Mouse (Mus musculus) stomach, embryonic 15.5 days (tissue): ENCODE data around the gene Antxr1. TPM values are rescaled to one million over a fixed set of nuclear protein-coding genes. Genes with fewer than 3 reads are reported as not detected.
"Not testable (repeated sequence)": the region's sequence is repeated elsewhere in the genome, so short reads cannot be mapped to it uniquely, and the experiment has no call there.

Experiments
- ATAC-seq: fragments of 200-750 bp; cut with Nextera tagmentation; 2 replicates; pipeline ENCODE4 v1.8.0; 2017; ENCODE audit warnings: low read depth, moderate number of reproducible peaks, moderate TSS enrichment; ENCODE audit not compliant: insufficient read depth, low FRiP score
- H3K27ac ChIP-seq: fragments of 300-500 bp; sonication (generic); 2 replicates; pipeline ENCODE4 v1.5.1; 2015; ENCODE audit warnings: mild to moderate bottlenecking, inconsistent platforms
- H3K27me3 ChIP-seq: fragments of 300-500 bp; sonication (generic); replicated peaks from 2 replicates; pipeline ENCODE4 v1.6.1; 2015; ENCODE audit warnings: inconsistent platforms
- H3K36me3 ChIP-seq: fragments of 300-500 bp; sonication (generic); 2 replicates; pipeline ENCODE4 v1.6.1; 2015; ENCODE audit warnings: inconsistent platforms
- H3K4me1 ChIP-seq: fragments of 300-500 bp; sonication (generic); 2 replicates; pipeline ENCODE4 v1.6.1; 2015; ENCODE audit warnings: inconsistent platforms
- H3K4me2 ChIP-seq: fragments of 300-500 bp; sonication (generic); 2 replicates; pipeline ENCODE4 v1.6.1; 2015; ENCODE audit warnings: mild to moderate bottlenecking, inconsistent platforms
- H3K4me3 ChIP-seq: fragments of 300-500 bp; sonication (generic); replicated peaks from 2 replicates; pipeline ENCODE4 v1.5.1; 2015; ENCODE audit warnings: inconsistent platforms
- H3K9ac ChIP-seq: fragments of 300-500 bp; sonication (generic); 2 replicates; pipeline ENCODE4 v1.6.1; 2015; ENCODE audit warnings: inconsistent platforms
- H3K9me3 ChIP-seq: fragments of 300-500 bp; sonication (generic); 2 replicates; pipeline ENCODE4 v1.6.1; 2016; ENCODE audit warnings: inconsistent platforms
- WGBS: fragments of 180-500 bp; shearing (Covaris S2); methylation state at CpG from one replicate; pipeline ENCODE4 v1.1.7; 2015; 5-methylcytosine and 5-hydroxymethylcytosine counted together
- polyA plus RNA-seq: library from polyadenylated mRNA; unstranded; fragments of >200 nt; fragmentation: Nextera tagmentation; extraction: Ambion mirVana; gene quantifications from 2 replicates; pipeline ENCODE4 v1.2.1, GENCODE M21; 2015

The Antxr1 gene
- polyA plus RNA-seq, 1 experiment from 2014 or later: 8.0 TPM

DNA sequence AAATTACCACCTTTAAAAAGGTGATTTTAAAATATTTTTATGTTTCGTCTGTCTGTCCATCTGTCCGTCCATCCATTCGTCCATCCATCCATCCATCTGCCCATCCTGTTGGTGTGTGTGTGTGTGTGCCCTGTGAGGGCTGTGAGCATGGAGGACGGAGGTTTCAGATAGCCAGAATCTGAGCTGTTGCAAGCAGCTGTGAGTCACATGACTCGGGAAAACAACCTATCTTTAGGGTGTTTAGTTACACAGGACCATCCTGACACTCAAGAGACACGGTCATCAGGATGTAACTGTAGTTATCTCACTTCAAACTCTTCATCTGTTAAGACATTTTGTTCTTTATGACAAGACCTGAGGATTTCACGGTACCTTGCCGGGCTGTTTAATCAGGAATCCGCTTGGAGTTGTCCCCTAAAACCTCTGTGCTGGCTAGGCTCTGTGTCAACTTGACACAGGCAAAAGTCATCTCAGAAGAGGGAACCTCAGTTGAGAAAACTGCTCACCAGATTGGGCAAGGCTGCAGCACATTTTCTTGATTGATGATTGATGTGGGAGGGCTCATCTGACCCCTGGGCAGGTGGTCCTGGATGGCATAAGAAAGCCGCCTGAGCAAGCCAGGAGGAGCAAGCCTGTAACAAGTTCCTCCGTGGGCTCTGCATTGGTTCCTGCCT, 231.4 kb downstream of the Antxr1 start, which contains the start of gene D6Ertd527e:
D6Ertd527e (plus strand) TSS at position 624 of the 674 bp plus-strand sequence.
- ATAC-seq: no peak
- Histone ChIP-seq H3K4me1 (peaks cover 26% of the 10 kb centered on the region), H3K4me3 (no peak within 1 kb of the TSS), H3K36me3 (no peaks in the 10 kb centered on the region), H3K27ac (no peak within 1 kb of the TSS), H3K9me3 (no peaks in the 10 kb centered on the region), H3K9ac (no peak within 1 kb of the TSS), H3K4me2 (no peak within 1 kb of the TSS), H3K27me3 (no peaks in the 10 kb centered on the region)
- WGBS: 81% methylated on average over 11 of the region's 11 CpGs

GRCm38 (mm10) chr6:87103314-87103713, 232.3 kb downstream of the Antxr1 start:
- Histone ChIP-seq H3K4me1 (peaks cover 30% of the 10 kb centered on the region), H3K9me3 (no peaks in the 10 kb centered on the region), H3K4me3 (no peak overlapping the region), H3K9ac (no peak overlapping the region), H3K4me2 (no peak overlapping the region), H3K27me3 (no peaks in the 10 kb centered on the region), H3K36me3 (no peaks in the 10 kb centered on the region), H3K27ac (no peak overlapping the region)
- ATAC-seq: no peak
- WGBS: 84% methylated on average over 1 of the region's 1 CpGs

GRCm38 (mm10) chr6:87102421-87102911, 233.2 kb downstream of the Antxr1 start:
- Histone ChIP-seq H3K27me3 (no peaks in the 10 kb centered on the region), H3K4me3 (no peak overlapping the region), H3K27ac (0 out of 2 replicates have a peak overlapping the region, but pooled peaks have one; percentile 1), H3K36me3 (no peaks in the 10 kb centered on the region), H3K9ac (no peak overlapping the region), H3K4me2 (no peak overlapping the region), H3K9me3 (no peaks in the 10 kb centered on the region), H3K4me1 (peaks cover 30% of the 10 kb centered on the region)
- WGBS: 29% methylated on average over 7 of the region's 7 CpGs
- peak; percentile 51; the same call in 1 of the 2 replicates for ATAC-seq

- Histone ChIP-seq H3K4me1 (peaks cover 30% of the 10 kb centered on the region), H3K9ac (no peak overlapping the region), H3K27me3 (no peaks in the 10 kb centered on the region), H3K9me3 (no peaks in the 10 kb centered on the region), H3K27ac (0 out of 2 replicates have a peak overlapping the region, but pooled peaks have one; percentile 1), H3K4me3 (no peak overlapping the region), H3K36me3 (no peaks in the 10 kb centered on the region), H3K4me2 (no peak overlapping the region)
- WGBS: 21% methylated on average over 4 of the region's 4 CpGs
- ATAC-seq: no peak
Measured at GRCm38 (mm10) chr6:87101955-87102353, 233.7 kb downstream of the Antxr1 start.

DNA sequence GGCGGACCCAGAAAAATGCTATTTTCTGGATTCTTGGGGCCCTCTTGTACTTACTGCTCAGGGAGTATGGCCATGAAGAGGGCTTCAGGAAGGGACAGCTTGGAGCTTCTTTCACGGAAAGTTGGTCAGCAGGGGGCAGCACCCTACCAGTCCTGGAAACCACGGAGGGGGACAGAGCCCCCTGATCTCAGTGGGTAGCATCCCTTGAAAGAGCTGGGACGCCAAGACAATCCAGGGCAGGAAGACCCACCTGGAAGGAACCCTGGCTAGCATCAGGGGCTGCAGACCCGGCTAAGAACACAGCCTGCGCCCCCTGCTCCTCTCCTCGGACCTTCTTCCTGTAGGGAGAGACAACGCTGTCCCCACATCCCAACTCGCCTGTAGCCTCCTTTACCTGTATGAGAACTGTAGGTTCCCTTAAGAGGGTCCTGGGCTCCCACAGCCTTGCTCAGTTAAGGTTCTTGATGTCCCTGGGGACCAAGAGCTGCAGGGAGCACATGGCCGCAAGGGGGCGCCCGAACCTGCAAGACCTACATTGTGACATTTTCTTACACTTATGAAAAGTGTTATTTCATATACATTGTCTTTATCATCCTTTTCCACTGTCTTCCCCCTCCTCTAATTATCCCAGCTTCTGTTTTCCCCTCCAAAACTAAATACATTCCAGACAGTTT, 234.2 kb downstream of the Antxr1 start:
- peak overlapping the region; percentile 29 for H3K4me3 ChIP-seq
- peak overlapping the region; percentile 72 for H3K4me2 ChIP-seq
- 16% methylated on average over 12 of the region's 12 CpGs for WGBS
- peak; percentile 56 for ATAC-seq
- H3K9me3 ChIP-seq: no peaks in the 10 kb centered on the region
- no peaks in the 10 kb centered on the region for H3K27me3 ChIP-seq
- H3K4me1 ChIP-seq: peaks cover 30% of the 10 kb centered on the region
- H3K9ac ChIP-seq: no peak overlapping the region; the same call in 1 of the 2 replicates
- no peak overlapping the region for H3K27ac ChIP-seq
- no peaks in the 10 kb centered on the region for H3K36me3 ChIP-seq

- H3K4me2 ChIP-seq: no peak overlapping the region
- ATAC-seq: no peak
- H3K36me3 ChIP-seq: no peaks in the 10 kb centered on the region
- no peaks in the 10 kb centered on the region for H3K27me3 ChIP-seq
- H3K4me3 ChIP-seq: no peak overlapping the region
- H3K9me3 ChIP-seq: no peaks in the 10 kb centered on the region
- H3K9ac ChIP-seq: no peak overlapping the region
- WGBS: 75% methylated on average over 9 of the region's 9 CpGs
- peaks cover 30% of the 10 kb centered on the region for H3K4me1 ChIP-seq
- H3K27ac ChIP-seq: peak overlapping the region; percentile 72; the same call in 1 of the 2 replicates
Measured at GRCm38 (mm10) chr6:87100297-87101020, 235.2 kb downstream of the Antxr1 start.

GRCm38 (mm10) chr6:87099671-87100296, 235.8 kb downstream of the Antxr1 start:
- no peak overlapping the region for H3K4me3 ChIP-seq
- H3K9ac ChIP-seq: no peak overlapping the region
- WGBS: 39% methylated on average over 7 of the region's 7 CpGs
- no peak overlapping the region for H3K4me2 ChIP-seq
- no peaks in the 10 kb centered on the region for H3K27me3 ChIP-seq
- peaks cover 30% of the 10 kb centered on the region for H3K4me1 ChIP-seq
- no peaks in the 10 kb centered on the region for H3K36me3 ChIP-seq
- ATAC-seq: no peak
- no peaks in the 10 kb centered on the region for H3K9me3 ChIP-seq
- peak overlapping the region; percentile 72 for H3K27ac ChIP-seq

GRCm38 (mm10) chr6:87099261-87099660, 236.4 kb downstream of the Antxr1 start:
- H3K27me3 ChIP-seq: no peaks in the 10 kb centered on the region
- no peak overlapping the region for H3K9ac ChIP-seq
- no peak overlapping the region for H3K4me2 ChIP-seq
- H3K9me3 ChIP-seq: no peaks in the 10 kb centered on the region
- H3K36me3 ChIP-seq: no peaks in the 10 kb centered on the region
- 20% methylated on average over 3 of the region's 3 CpGs for WGBS
- no peak for ATAC-seq
- no peak overlapping the region for H3K4me3 ChIP-seq
- H3K4me1 ChIP-seq: peaks cover 30% of the 10 kb centered on the region
- H3K27ac ChIP-seq: peak overlapping the region; percentile 72; the same call in 1 of the 2 replicates

DNA sequence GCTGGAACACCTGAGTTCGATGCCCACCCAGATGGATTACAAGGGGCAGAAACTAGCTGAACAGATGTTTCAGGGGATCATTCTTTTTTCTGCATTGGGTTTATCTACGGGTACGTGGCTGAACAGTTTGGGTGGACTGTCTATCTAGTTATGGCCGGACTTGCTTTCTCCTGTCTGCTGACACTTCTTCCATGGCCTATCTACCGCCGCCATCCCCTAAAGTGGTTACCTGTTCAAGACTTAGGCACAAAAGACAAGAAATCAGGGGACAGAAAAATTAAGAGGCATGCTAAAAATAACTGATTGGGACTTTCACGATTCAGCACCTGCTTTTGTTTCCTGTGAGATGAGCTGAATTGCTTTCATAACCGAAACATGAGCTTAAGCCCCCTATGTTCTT, 242.0 kb downstream of the Antxr1 start:
- not testable (repeated sequence) for ATAC-seq, H3K9me3 ChIP-seq, H3K36me3 ChIP-seq, H3K27me3 ChIP-seq, H3K4me1 ChIP-seq, H3K4me3 ChIP-seq, H3K9ac ChIP-seq, H3K4me2 ChIP-seq, H3K27ac ChIP-seq
- 88% methylated on average over 8 of the region's 8 CpGs for WGBS

GRCm38 (mm10) chr6:87092476-87092875, 243.1 kb downstream of the Antxr1 start:
- peaks cover 11% of the 10 kb centered on the region for H3K36me3 ChIP-seq
- no peak overlapping the region for H3K9ac ChIP-seq
- no peaks in the 10 kb centered on the region for H3K9me3 ChIP-seq
- no peak for ATAC-seq
- WGBS: 74% methylated on average over 5 of the region's 5 CpGs
- H3K27ac ChIP-seq: no peak overlapping the region
- no peak overlapping the region for H3K4me3 ChIP-seq
- H3K4me1 ChIP-seq: no peaks in the 10 kb centered on the region
- H3K27me3 ChIP-seq: no peaks in the 10 kb centered on the region
- H3K4me2 ChIP-seq: no peak overlapping the region

DNA sequence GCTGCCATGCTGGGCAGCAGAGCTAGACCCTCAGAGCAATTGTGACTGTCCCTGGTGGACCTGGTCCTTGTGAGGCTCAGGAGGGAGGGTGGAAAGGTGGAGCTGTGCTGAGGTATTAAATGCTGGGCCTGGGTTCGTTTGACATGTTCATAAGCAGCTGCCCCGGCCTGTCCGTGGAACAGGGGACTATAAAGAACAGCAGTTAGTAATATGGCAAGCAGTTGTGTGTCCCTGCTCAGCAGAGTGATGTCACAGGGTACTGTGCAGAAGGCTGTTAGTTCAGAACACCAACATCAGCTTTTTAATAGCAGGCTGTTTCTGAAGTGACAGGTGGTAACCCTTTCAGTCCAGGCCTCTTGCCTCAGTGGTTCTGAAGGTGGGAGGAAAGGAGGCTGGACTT, 244.7 kb downstream of the Antxr1 start:
- ATAC-seq: no peak; the same call in 1 of the 2 replicates
- H3K4me1 ChIP-seq: no peaks in the 10 kb centered on the region
- no peak overlapping the region for H3K4me3 ChIP-seq
- no peak overlapping the region for H3K4me2 ChIP-seq
- H3K27me3 ChIP-seq: no peaks in the 10 kb centered on the region
- H3K9me3 ChIP-seq: no peaks in the 10 kb centered on the region
- no peak overlapping the region for H3K9ac ChIP-seq
- no peak overlapping the region for H3K27ac ChIP-seq
- WGBS: 70% methylated on average over 3 of the region's 3 CpGs
- peaks cover 14% of the 10 kb centered on the region for H3K36me3 ChIP-seq
